Mouse (Mus musculus): ENCODE data around the gene Tmem184b. TPM values are rescaled to one million over a fixed set of nuclear protein-coding genes. Genes with fewer than 3 reads are reported as not detected.
A peak's percentile ranks its signal among the peaks of the same experiment; 100 is the strongest.

The Tmem184b gene
- total and polyA plus RNA-seq, 3 experiments, result 1.9 to 13.8 (median 11.3) TPM

DNA sequence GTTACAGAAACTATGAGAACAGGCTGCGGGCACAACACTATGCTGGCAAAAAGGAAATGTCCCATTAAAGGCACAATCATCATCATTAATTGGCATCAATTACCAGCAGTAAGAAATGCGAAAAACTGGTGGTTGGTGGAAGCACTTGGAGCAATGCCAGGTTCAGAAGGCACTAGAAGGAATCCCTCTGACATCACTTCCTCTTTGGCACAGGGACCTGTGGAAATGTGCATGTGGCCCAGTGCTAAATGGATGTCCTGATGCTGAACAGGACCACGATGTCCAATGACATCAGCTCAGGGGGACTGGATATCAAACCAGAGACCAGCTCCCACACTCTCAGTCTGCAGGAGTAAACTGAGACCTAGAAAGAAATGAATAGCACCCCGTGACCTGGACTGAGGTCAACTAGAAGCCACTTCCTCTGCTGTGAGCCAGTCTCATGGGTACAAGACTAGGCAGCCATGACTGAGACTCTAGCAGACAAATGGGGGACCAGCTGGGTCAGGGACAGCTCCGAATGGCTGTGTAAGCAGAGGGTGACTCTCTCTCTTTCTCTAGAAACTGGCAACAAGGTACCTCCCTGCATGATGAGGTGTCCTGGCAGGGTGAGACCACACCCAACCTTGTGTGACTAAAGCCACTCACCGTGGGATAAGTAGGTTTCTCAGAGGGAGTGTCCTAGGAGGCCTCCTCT is 60.6 kb downstream of the Tmem184b start:
- no peak for DNase-seq (ENCODE audit: low spot score)
- ATAC-seq (ENCODE audit: extremely low read depth, insufficient number of reproducible peaks, low FRiP score, poor library complexity, severe bottlenecking), result no peak
- Histone ChIP-seq H3K27me3 (ENCODE audit: insufficient read depth, low read length) (peaks cover 18% of the 10 kb centered on the region), H3K4me3 (ENCODE audit: low read depth, low read length) (no peak overlapping the region), H3K9me3 (replicated peaks) (no peaks in the 10 kb centered on the region), H3K36me3 (replicated peaks) (no peaks in the 10 kb centered on the region), H3K4me1 (ENCODE audit: insufficient read depth, low read depth, low read length) (peaks cover 32% of the 10 kb centered on the region)
- no peak for TF ChIP-seq POLR2AphosphoS5 (IDR thresholded peaks at IDR 0.05; ENCODE audit: insufficient replicate concordance, low read depth, low read length)
- no peak for TF ChIP-seq TAL1 (conservative IDR thresholded peaks at IDR 0.05; ENCODE audit: low read depth, low read length)
- TF ChIP-seq GATA1 (IDR thresholded peaks at IDR 0.05; ENCODE audit: borderline replicate concordance, low read length), result no peak
- TF ChIP-seq GATA2 (IDR thresholded peaks at IDR 0.05; ENCODE audit: borderline replicate concordance, low read depth, low read length), result no peak
- TF ChIP-seq CTCF (IDR thresholded peaks at IDR 0.05; ENCODE audit: low read depth, low read length), result no peak

DNA sequence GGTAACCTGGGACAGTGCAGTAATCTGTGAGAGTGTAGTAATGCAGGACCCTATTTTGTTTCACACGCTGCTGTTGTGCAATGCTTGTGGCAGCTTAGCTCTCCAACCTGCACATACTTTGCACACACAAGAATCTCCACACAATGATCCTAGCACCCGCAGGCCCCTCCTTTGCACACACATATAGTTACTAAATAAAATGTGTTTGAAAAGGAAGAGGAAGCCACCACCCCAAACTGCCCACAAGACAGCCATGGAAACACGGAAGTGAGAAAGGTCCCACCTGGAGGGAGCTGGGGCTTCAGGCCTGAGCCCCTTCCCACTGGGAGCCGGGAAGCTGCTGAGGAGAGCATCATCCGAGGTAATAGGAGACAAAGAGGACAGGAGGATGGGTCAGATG is 64.4 kb downstream of the Tmem184b start:
- H3K9me3 ChIP-seq (replicated peaks), result no peaks in the 10 kb centered on the region
- H3K4me1 ChIP-seq (ENCODE audit: insufficient read depth, low read depth, low read length), result peaks cover 32% of the 10 kb centered on the region
- H3K4me3 ChIP-seq (ENCODE audit: low read depth, low read length), result no peak overlapping the region
- peaks cover 6% of the 10 kb centered on the region for H3K27me3 ChIP-seq (ENCODE audit: insufficient read depth, low read length)
- TF ChIP-seq GATA2 (IDR thresholded peaks at IDR 0.05; ENCODE audit: borderline replicate concordance, low read depth, low read length), result no peak
- TF ChIP-seq TAL1 (conservative IDR thresholded peaks at IDR 0.05; ENCODE audit: low read depth, low read length), result no peak
- no peak for TF ChIP-seq GATA1 (IDR thresholded peaks at IDR 0.05; ENCODE audit: borderline replicate concordance, low read length)
- no peak for TF ChIP-seq CTCF (IDR thresholded peaks at IDR 0.05; ENCODE audit: low read depth, low read length)
- TF ChIP-seq POLR2AphosphoS5 (IDR thresholded peaks at IDR 0.05; ENCODE audit: insufficient replicate concordance, low read depth, low read length), result no peak
- H3K36me3 ChIP-seq (replicated peaks), result no peaks in the 10 kb centered on the region
- no peak for ATAC-seq (ENCODE audit: extremely low read depth, insufficient number of reproducible peaks, low FRiP score, poor library complexity, severe bottlenecking)
- DNase-seq (ENCODE audit: low spot score), result no peak

DNA sequence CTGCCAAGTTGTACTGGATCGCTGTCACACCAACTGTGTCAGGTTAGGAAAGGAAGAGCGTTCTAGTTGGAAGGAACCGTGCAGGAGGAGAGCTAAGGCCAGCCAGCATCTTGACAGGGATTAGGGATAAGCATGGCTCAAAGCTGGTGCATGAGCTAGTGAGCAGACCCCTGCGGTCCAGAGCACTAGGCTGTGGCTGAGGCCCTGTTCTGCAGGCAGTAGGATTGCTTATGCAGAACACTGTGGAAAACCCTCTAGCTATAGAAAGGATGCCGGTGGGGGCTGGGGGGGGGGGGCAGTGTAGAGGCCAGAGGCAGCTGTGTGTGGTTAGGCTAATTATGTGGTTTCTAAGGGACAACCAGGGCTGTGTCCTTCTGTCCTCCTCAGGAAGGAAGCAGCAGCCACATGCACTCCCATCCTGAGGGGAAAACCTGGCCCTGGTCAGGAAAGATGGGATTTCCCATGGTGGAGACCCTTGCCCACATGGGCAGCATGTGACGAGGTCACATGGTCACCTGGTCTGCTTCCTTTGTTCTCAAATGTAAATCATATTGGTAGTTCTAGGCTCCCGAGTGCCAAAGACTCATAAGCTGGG is 68.2 kb downstream of the Tmem184b start:
- TF ChIP-seq POLR2AphosphoS5 (IDR thresholded peaks at IDR 0.05; ENCODE audit: insufficient replicate concordance, low read depth, low read length) (no peak), TAL1 (conservative IDR thresholded peaks at IDR 0.05; ENCODE audit: low read depth, low read length) (no peak), GATA2 (IDR thresholded peaks at IDR 0.05; ENCODE audit: borderline replicate concordance, low read depth, low read length) (no peak), GATA1 (IDR thresholded peaks at IDR 0.05; ENCODE audit: borderline replicate concordance, low read length) (no peak), CTCF (IDR thresholded peaks at IDR 0.05; ENCODE audit: low read depth, low read length) (no peak)
- no peaks in the 10 kb centered on the region for H3K9me3 ChIP-seq (replicated peaks)
- H3K36me3 ChIP-seq (replicated peaks), result no peaks in the 10 kb centered on the region
- H3K27me3 ChIP-seq (ENCODE audit: insufficient read depth, low read length), result peaks cover 6% of the 10 kb centered on the region
- H3K4me1 ChIP-seq (ENCODE audit: insufficient read depth, low read depth, low read length), result peaks cover 32% of the 10 kb centered on the region
- ATAC-seq (ENCODE audit: extremely low read depth, insufficient number of reproducible peaks, low FRiP score, poor library complexity, severe bottlenecking) (no peak), DNase-seq (ENCODE audit: low spot score) (no peak)
- H3K4me3 ChIP-seq (ENCODE audit: low read depth, low read length), result peak overlapping the region; percentile 21; the same call in 1 of the 2 replicates

DNA sequence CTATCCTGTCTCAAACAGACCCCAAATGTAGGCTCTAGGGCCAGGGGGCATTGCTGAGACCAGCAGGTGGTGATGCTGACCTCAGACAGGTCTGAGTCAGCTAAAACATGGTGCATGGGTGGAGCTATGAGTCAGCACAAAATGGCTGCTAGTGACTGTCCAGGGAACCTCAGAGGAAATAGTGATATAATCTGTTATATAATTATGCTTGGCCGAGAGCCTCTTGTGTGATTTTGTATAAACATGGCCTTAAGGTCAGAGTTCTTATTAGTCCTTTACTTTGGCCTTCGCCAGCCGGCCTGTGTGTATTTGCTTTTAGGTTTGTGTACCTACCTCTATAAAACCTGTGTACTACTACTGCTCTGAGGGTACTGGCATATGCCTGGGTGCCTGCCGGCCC is 70.0 kb downstream of the Tmem184b start:
- Histone ChIP-seq H3K4me1 (ENCODE audit: insufficient read depth, low read depth, low read length) (peaks cover 41% of the 10 kb centered on the region), H3K4me3 (ENCODE audit: low read depth, low read length) (no peak overlapping the region), H3K36me3 (replicated peaks) (no peaks in the 10 kb centered on the region), H3K27me3 (ENCODE audit: insufficient read depth, low read length) (no peaks in the 10 kb centered on the region; the same call in 1 of the 2 replicates), H3K9me3 (replicated peaks) (no peaks in the 10 kb centered on the region)
- ATAC-seq (ENCODE audit: extremely low read depth, insufficient number of reproducible peaks, low FRiP score, poor library complexity, severe bottlenecking), result peak; percentile 40; the same call in 1 of the 2 replicates
- no peak for DNase-seq (ENCODE audit: low spot score)
- no peak for TF ChIP-seq GATA1 (IDR thresholded peaks at IDR 0.05; ENCODE audit: borderline replicate concordance, low read length)
- TF ChIP-seq GATA2 (IDR thresholded peaks at IDR 0.05; ENCODE audit: borderline replicate concordance, low read depth, low read length), result no peak
- TF ChIP-seq POLR2AphosphoS5 (IDR thresholded peaks at IDR 0.05; ENCODE audit: insufficient replicate concordance, low read depth, low read length), result no peak
- TF ChIP-seq TAL1 (conservative IDR thresholded peaks at IDR 0.05; ENCODE audit: low read depth, low read length), result no peak

DNA sequence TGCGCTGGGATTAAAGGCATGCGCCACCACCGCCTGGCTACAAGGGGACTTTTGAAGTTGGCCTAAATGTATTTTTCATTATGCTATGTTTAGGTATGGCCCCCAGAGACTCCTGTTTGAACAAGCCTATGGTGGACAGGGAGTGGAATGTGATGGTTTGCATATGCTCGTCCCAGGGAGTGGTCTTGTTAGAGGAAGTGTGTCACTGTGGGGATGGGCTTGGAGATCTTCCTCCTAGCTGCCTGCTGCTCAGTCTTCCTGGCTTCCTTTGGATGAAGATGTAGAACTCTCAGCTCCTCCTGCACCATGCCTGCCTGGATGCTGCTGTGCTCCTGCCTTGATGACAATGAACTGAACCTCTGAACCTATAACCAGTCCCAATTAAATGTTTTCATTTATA is 72.8 kb downstream of the Tmem184b start:
- Histone ChIP-seq H3K4me1 (ENCODE audit: insufficient read depth, low read depth, low read length) (peaks cover 63% of the 10 kb centered on the region), H3K4me3 (ENCODE audit: low read depth, low read length) (no peak overlapping the region), H3K9me3 (replicated peaks) (no peaks in the 10 kb centered on the region), H3K27me3 (ENCODE audit: insufficient read depth, low read length) (no peaks in the 10 kb centered on the region; the same call in 1 of the 2 replicates), H3K36me3 (replicated peaks) (peaks cover 7% of the 10 kb centered on the region)
- TF ChIP-seq GATA1 (IDR thresholded peaks at IDR 0.05; ENCODE audit: borderline replicate concordance, low read length), result no peak
- no peak for TF ChIP-seq GATA2 (IDR thresholded peaks at IDR 0.05; ENCODE audit: borderline replicate concordance, low read depth, low read length)
- TF ChIP-seq TAL1 (conservative IDR thresholded peaks at IDR 0.05; ENCODE audit: low read depth, low read length), result no peak
- TF ChIP-seq POLR2AphosphoS5 (IDR thresholded peaks at IDR 0.05; ENCODE audit: insufficient replicate concordance, low read depth, low read length), result no peak
- TF ChIP-seq CTCF (IDR thresholded peaks at IDR 0.05; ENCODE audit: low read depth, low read length), result no peak
- DNase-seq (ENCODE audit: low spot score) (no peak), ATAC-seq (ENCODE audit: extremely low read depth, insufficient number of reproducible peaks, low FRiP score, poor library complexity, severe bottlenecking) (no peak)

DNA sequence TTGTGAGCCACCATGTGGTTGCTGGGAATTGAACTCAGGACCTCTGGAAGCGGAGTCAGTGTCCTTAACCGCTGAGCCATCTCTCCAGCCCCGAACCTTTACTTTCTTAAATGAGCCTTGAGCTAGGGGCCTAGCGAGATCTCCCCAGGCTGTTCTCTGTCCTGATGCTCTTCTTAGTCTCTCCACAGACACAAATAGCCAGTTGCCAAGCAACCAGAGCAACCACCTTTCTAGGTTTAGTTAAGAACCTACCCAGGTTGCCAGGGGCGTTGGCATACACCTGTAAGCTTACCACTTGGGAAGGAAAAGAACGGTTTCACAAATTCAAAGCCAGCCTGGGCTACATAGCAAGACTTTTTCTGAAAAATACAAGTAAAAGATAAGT is 73.4 kb downstream of the Tmem184b start:
- H3K27me3 ChIP-seq (ENCODE audit: insufficient read depth, low read length), result no peaks in the 10 kb centered on the region; the same call in 1 of the 2 replicates
- H3K9me3 ChIP-seq (replicated peaks), result no peaks in the 10 kb centered on the region
- no peak for ATAC-seq (ENCODE audit: extremely low read depth, insufficient number of reproducible peaks, low FRiP score, poor library complexity, severe bottlenecking)
- H3K36me3 ChIP-seq (replicated peaks), result peaks cover 13% of the 10 kb centered on the region
- H3K4me3 ChIP-seq (ENCODE audit: low read depth, low read length), result no peak overlapping the region
- DNase-seq (ENCODE audit: low spot score), result no peak
- H3K4me1 ChIP-seq (ENCODE audit: insufficient read depth, low read depth, low read length), result peaks cover 63% of the 10 kb centered on the region
- no peak for TF ChIP-seq CTCF (IDR thresholded peaks at IDR 0.05; ENCODE audit: low read depth, low read length)
- TF ChIP-seq POLR2AphosphoS5 (IDR thresholded peaks at IDR 0.05; ENCODE audit: insufficient replicate concordance, low read depth, low read length), result no peak
- no peak for TF ChIP-seq GATA2 (IDR thresholded peaks at IDR 0.05; ENCODE audit: borderline replicate concordance, low read depth, low read length)
- TF ChIP-seq GATA1 (IDR thresholded peaks at IDR 0.05; ENCODE audit: borderline replicate concordance, low read length), result no peak
- TF ChIP-seq TAL1 (conservative IDR thresholded peaks at IDR 0.05; ENCODE audit: low read depth, low read length), result no peak

Data from G1E (cell line).